Mouse (Mus musculus): Measurements from ENCODE around the gene Ptprq.
A peak's percentile ranks its signal among the peaks of the same experiment; 100 is the strongest.

Ptprq gene

GRCm38 (mm10) chr10:107485870-107486269, 234.0 kb downstream of the Ptprq start, which contains the start of gene Myf5:
TSS of gene Myf5 (minus strand) at chr10:107486134.
- no peak for DNase-seq

- no peak for DNase-seq
Measured at GRCm38 (mm10) chr10:107484050-107484449, 235.8 kb downstream of the Ptprq start.

- DNase-seq, result no peak
Measured at GRCm38 (mm10) chr10:107473497-107473896, 246.4 kb downstream of the Ptprq start.

GRCm38 (mm10) chr10:107471712-107472111, 248.1 kb downstream of the Ptprq start:
- DNase-seq, result no peak

GRCm38 (mm10) chr10:107467819-107468218, 252.0 kb downstream of the Ptprq start:
- DNase-seq, result peak; percentile 7 to 47
